Comparison of ENCODE assay signal across 9 mouse cellular contexts in genomic region chr15:83678089-83678488, GRCm38 (mm10). TPM values are rescaled to one million over a fixed set of nuclear protein-coding genes. Genes with fewer than 3 reads are reported as not detected.
DNase-seq lines count a peak whose midpoint lies in the region; ATAC-seq and TF ChIP-seq lines count a peak whose summit lies in the region.
"Had no signal": no experiment of that assay in that cellular context is flagged by ENCODE, and none has a peak within 500 bp of the region (broad histone marks: within the 10 kb centered on the region; RNA-seq: fewer than 3 reads in every experiment).

No protein-coding gene starts in this region.

- H3K4me2 ChIP-seq in lung, embryonic 16.5 days (ENCODE audit: low read depth, low read length): no peak overlapping the region
- peak overlapping the region; percentile 23; the same call in 1 of the 2 replicates for H3K4me2 ChIP-seq in embryonic facial prominence, embryonic 12.5 days (replicated peaks)
- H3K4me2 ChIP-seq in neural tube, embryonic 14.5 days (ENCODE audit: low read depth, low read length): no peak overlapping the region

- no peaks in the 10 kb centered on the region for H3K9me3 ChIP-seq in lung, embryonic 16.5 days (ENCODE audit: control insufficient read depth, low read length)
- H3K9me3 ChIP-seq in embryonic facial prominence, embryonic 12.5 days: no peaks in the 10 kb centered on the region
- H3K9me3 ChIP-seq in neural tube, embryonic 14.5 days (ENCODE audit: control insufficient read depth, low read length): no peaks in the 10 kb centered on the region

- H3K27ac ChIP-seq in lung, embryonic 16.5 days (ENCODE audit: low read length): no peak overlapping the region
- peak overlapping the region; percentile 66 for H3K27ac ChIP-seq in embryonic facial prominence, embryonic 12.5 days
- H3K27ac ChIP-seq in neural tube, embryonic 14.5 days (ENCODE audit: low read depth, low read length): no peak overlapping the region
- no peak overlapping the region for H3K27ac ChIP-seq in thymus, adult 2 months (ENCODE audit: control insufficient read depth, insufficient read depth, low read length)

- no peak overlapping the region for H3K9ac ChIP-seq in lung, embryonic 16.5 days (ENCODE audit: low read length)
- H3K9ac ChIP-seq in embryonic facial prominence, embryonic 12.5 days: no peak overlapping the region
- H3K9ac ChIP-seq in neural tube, embryonic 14.5 days (replicated peaks; ENCODE audit: low read depth, low read length): no peak overlapping the region

- no peak for TF ChIP-seq CTCF in lung, adult 2 months (IDR thresholded peaks at IDR 0.05; ENCODE audit: insufficient read depth, low read length)
- TF ChIP-seq CTCF in thymus, adult 2 months (IDR thresholded peaks at IDR 0.05; ENCODE audit: borderline replicate concordance, control insufficient read depth, extremely low read depth, insufficient read depth, low read length, poor library complexity): no peak

- no peak overlapping the region for H3K4me3 ChIP-seq in lung, embryonic 16.5 days (ENCODE audit: low read length)
- H3K4me3 ChIP-seq in lung, adult 2 months (replicated peaks; ENCODE audit: extremely low read depth, low read depth, low read length): no peak overlapping the region
- H3K4me3 ChIP-seq in embryonic facial prominence, embryonic 12.5 days: no peak overlapping the region
- no peak overlapping the region for H3K4me3 ChIP-seq in neural tube, embryonic 14.5 days (ENCODE audit: low read depth, low read length)
- H3K4me3 ChIP-seq in thymus, adult 2 months (ENCODE audit: control insufficient read depth, insufficient read depth, low read length): no peak overlapping the region

- no peak for TF ChIP-seq POLR2A in lung, adult 2 months (IDR thresholded peaks at IDR 0.05; ENCODE audit: borderline replicate concordance, extremely low read depth, low read depth, low read length)
- TF ChIP-seq POLR2A in thymus, adult 2 months (IDR thresholded peaks at IDR 0.05; ENCODE audit: control insufficient read depth, extremely low read depth, insufficient read depth, low read length, poor library complexity): no peak

- DNase-seq in lung, adult 2 months: no peak
- DNase-seq in hindlimb bud, embryonic 11.5 days (ENCODE audit: extremely low spot score, low read depth, low spot score): peak; percentile 79
- DNase-seq in thymus, adult 2 months: no peak
- no peak for DNase-seq in cerebellum, adult 11 months
- DNase-seq in gastrocnemius, adult 18-20 months (ENCODE audit: low spot score): no peak
- DNase-seq: kidney, adult 11 months had no signal

- no peaks in the 10 kb centered on the region for H3K36me3 ChIP-seq in lung, embryonic 16.5 days (ENCODE audit: control insufficient read depth, insufficient read depth, low read length)
- no peaks in the 10 kb centered on the region for H3K36me3 ChIP-seq in embryonic facial prominence, embryonic 12.5 days
- no peaks in the 10 kb centered on the region for H3K36me3 ChIP-seq in neural tube, embryonic 14.5 days (ENCODE audit: control insufficient read depth, insufficient read depth, low read length)
- H3K36me3 ChIP-seq in thymus, adult 2 months (ENCODE audit: control insufficient read depth, insufficient read depth, low read length): no peaks in the 10 kb centered on the region

- peaks cover 31% of the 10 kb centered on the region for H3K4me1 ChIP-seq in lung, embryonic 16.5 days (replicated peaks; ENCODE audit: control insufficient read depth, insufficient read depth, low read length)
- peaks cover 17% of the 10 kb centered on the region for H3K4me1 ChIP-seq in lung, adult 2 months (ENCODE audit: control insufficient read depth, insufficient read depth, low read length)
- H3K4me1 ChIP-seq in embryonic facial prominence, embryonic 12.5 days: peaks cover 48% of the 10 kb centered on the region
- peaks cover 16% of the 10 kb centered on the region for H3K4me1 ChIP-seq in neural tube, embryonic 14.5 days (ENCODE audit: control insufficient read depth, insufficient read depth, low read length)
- H3K4me1 ChIP-seq in thymus, adult 2 months (replicated peaks; ENCODE audit: control insufficient read depth, insufficient read depth, low read length): no peaks in the 10 kb centered on the region

- H3K27me3 ChIP-seq in lung, embryonic 16.5 days (ENCODE audit: control insufficient read depth, insufficient read depth, low read depth, low read length): no peaks in the 10 kb centered on the region
- peaks cover 20% of the 10 kb centered on the region for H3K27me3 ChIP-seq in embryonic facial prominence, embryonic 12.5 days
- H3K27me3 ChIP-seq in neural tube, embryonic 14.5 days (ENCODE audit: control insufficient read depth, insufficient read depth, low read length): no peaks in the 10 kb centered on the region
- H3K27me3 ChIP-seq in thymus, adult 2 months (ENCODE audit: control insufficient read depth, insufficient read depth, low read length): no peaks in the 10 kb centered on the region

- ATAC-seq in lung, embryonic 16.5 days (ENCODE audit: low read depth): peak; percentile 15; the same call in 1 of the 2 replicates
- ATAC-seq in embryonic facial prominence, embryonic 12.5 days (ENCODE audit: insufficient number of reproducible peaks, insufficient read depth, low FRiP score, low TSS enrichment): no peak
- ATAC-seq in neural tube, embryonic 14.5 days (ENCODE audit: low read depth): peak; percentile 38; the same call in 1 of the 2 replicates

- WGBS in lung, embryonic 16.5 days: 22% methylated on average over 7 of the region's 7 CpGs
- WGBS in lung, adult 2 months: 36% methylated on average over 7 of the region's 7 CpGs
- 5% methylated on average over 7 of the region's 7 CpGs for WGBS in embryonic facial prominence, embryonic 12.5 days
- WGBS in neural tube, embryonic 14.5 days: 8% methylated on average over 7 of the region's 7 CpGs
- 34% methylated on average over 7 of the region's 7 CpGs for WGBS in thymus, adult 2 months

RNA-seq across cellular contexts. Expression of gene Scube1, which starts 46.7 kb away (rescaled TPM):
- 3.8 and 4.9 TPM in 2 replicates for polyA plus RNA-seq in lung, embryonic 16.5 days (2015; fragmentation: Nextera tagmentation; extraction: Ambion mirVana)
- polyA plus RNA-seq in lung, adult 2 months (2012; rRNA removed): 17.2 and 18.8 TPM in 2 replicates
- 48.4 and 57.9 TPM in 2 replicates for polyA plus RNA-seq in embryonic facial prominence, embryonic 12.5 days (2016; fragmentation: Nextera tagmentation; extraction: Ambion mirVana)
- polyA plus RNA-seq in neural tube, embryonic 14.5 days (2014; fragmentation: Nextera tagmentation; extraction: Ambion mirVana): 9.4 and 14.1 TPM in 2 replicates
- 1.3 and 2.2 TPM in 2 replicates for polyA plus RNA-seq in thymus, adult 2 months (2012; rRNA removed)
- total RNA-seq in gastrocnemius, adult 18-20 months (2021): under 1 TPM; 0.14 to 0.27 TPM
